Mouse (Mus musculus): ENCODE measurements around the gene Acss2.
A peak's percentile ranks its signal among the peaks of the same experiment; 100 is the strongest.
"Not testable (repeated sequence)": the region's sequence is repeated elsewhere in the genome, so short reads cannot be mapped to it uniquely, and the experiment has no call there.

The Acss2 gene

DNA sequence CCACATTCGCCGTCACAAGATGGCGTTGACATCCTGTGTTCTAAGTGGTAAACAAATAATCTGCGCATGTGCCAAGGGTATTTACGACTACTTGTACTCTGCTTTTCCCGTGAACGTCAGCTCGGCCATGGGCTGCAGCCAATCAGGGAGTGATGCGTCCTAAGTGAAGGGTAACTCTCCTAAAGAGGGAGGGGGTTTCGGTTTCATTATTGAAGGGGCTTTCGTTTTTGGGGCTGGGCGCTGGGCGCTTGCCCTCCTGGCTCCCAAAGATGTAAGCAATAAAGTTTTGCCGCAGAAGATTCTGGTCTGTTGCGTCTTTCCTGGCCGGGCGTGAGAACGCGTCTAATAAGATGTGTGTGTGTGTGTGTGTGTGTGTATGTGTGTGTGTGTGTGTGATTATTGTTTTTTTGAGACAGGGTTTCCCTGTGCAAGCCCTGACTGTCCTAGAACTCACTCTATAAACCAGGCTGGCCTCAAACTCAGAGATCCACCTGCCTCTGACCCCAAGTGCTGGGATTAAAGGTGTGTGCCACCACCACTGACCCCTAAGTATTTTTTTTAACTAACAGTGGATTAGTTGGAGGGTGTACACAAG is 20.8 kb downstream of the Acss2 start:
- not testable (repeated sequence) for DNase-seq (ENCODE audit: low spot score)

GRCm38 (mm10) chr2:155539696-155540095 is 21.9 kb downstream of the Acss2 start:
- no peak for DNase-seq (ENCODE audit: low spot score)

- DNase-seq (ENCODE audit: low spot score) = no peak
Measured at GRCm38 (mm10) chr2:155540822-155541458, 23.2 kb downstream of the Acss2 start.

DNA sequence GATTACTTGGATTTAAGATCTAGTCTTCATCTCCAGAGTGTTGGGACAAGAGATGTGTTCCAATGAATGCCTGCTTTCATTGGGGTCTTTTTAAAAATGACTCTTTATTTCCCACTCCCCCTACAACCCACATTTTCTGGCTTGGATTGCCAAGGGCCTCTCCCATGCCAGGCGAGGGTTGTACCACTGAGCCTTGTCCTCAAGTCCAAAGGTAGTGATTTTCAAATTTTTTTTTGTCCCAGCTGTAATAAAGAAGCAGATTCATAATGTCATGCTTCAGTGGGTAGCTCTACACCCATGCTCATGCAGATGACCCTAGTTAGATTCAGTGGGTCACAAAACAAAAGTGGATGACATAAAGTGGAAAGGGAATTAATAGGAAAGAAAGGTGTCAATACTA is 29.2 kb downstream of the Acss2 start:
- DNase-seq (ENCODE audit: low spot score) = no peak

DNA sequence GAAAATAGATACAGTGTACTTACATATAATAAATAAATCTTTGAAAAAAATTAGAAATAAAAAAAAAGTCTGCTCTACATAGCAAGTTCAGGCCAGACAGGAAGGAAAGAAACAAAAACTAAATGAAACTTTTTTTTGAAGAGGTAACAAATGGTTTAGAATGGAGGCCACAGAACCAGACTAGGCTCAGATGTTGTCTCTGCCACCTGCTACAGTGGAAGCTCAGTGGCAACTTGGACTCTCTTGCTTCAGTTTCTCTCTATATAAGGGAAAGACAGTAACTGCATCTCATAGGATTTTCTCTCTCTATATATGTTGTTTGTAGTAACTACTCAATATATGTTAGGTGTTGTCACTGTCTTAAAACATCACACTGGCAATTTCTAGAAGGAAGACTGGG is 34.6 kb downstream of the Acss2 start:
- no peak for DNase-seq (ENCODE audit: low spot score)

- DNase-seq (ENCODE audit: low spot score) = no peak
Measured at GRCm38 (mm10) chr2:155552949-155553354, 35.2 kb downstream of the Acss2 start.

GRCm38 (mm10) chr2:155554426-155554985 is 36.8 kb downstream of the Acss2 start:
- no peak for DNase-seq (ENCODE audit: low spot score)

GRCm38 (mm10) chr2:155562209-155562608 is 44.5 kb downstream of the Acss2 start:
- DNase-seq (ENCODE audit: low spot score) = no peak

DNA sequence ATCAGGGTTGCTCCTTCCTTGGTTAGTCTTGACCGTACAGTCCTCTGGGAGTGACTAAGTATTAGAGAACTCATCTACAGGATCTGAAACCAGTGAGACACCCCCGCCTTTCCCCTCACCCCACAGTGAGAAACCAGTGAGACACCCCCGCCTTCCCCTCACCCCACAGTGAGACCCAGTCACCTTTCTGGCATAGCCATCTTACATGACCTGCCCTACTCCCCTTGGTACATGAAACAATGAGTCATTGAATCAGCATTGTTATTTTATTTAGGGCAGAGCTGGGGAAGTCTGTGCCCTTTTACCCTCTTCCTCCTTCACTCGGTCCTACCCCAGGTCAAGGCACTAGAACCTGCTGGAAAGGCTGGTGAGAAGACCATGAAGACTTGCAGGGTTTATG is 45.2 kb downstream of the Acss2 start:
- DNase-seq (ENCODE audit: low spot score) = no peak

- DNase-seq (ENCODE audit: low spot score) = no peak
Measured at GRCm38 (mm10) chr2:155567751-155568150, 50.0 kb downstream of the Acss2 start.

DNA sequence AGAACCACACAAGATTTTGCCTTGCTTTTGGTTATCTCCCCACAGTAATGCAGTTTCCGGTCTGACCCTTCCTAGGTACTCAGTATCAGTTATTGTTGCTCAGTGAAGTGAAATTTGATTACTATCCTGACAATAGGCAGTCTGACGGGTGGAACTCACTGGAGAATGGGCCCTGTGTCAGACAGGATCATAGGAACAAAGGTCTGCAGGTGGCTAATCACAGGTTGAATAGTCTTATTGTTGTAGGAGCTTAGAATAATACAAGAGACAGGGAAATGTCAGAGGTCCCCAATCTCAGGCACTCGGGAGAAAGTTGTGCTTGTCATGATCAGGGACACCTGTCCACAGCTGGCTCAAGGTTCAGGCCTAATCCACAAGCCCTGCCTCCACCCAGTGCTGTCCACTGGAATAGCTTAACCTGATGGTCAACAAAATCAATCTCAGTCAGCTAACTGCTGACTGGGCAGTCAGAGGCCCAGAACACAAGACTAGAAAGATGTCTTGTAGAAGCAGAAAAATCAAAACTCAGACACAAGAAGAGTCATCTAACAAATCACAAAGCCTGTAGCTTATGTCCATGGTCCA is 51.6 kb downstream of the Acss2 start:
- DNase-seq (ENCODE audit: low spot score) = no peak

DNA sequence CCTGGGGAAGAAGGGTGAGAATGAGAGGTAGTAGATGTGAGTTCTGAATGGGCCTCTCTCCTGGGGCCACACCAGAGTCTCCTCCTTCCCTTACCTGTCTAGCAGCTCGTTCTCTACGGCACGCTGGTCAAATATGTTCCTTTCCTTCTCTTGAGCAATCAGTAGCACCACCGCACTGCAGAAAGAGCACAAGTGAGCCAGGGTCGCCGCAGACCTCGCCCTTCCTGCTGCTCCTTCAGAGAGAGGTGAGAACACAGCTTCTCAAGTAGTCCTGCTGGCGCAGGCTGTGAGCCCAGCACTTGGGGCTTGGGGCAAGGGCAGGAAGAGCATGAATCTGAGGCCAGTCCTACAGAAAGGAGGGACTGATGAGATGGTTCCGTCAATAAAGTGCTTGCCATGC is 55.3 kb downstream of the Acss2 start:
- DNase-seq (ENCODE audit: low spot score) = no peak

DNA sequence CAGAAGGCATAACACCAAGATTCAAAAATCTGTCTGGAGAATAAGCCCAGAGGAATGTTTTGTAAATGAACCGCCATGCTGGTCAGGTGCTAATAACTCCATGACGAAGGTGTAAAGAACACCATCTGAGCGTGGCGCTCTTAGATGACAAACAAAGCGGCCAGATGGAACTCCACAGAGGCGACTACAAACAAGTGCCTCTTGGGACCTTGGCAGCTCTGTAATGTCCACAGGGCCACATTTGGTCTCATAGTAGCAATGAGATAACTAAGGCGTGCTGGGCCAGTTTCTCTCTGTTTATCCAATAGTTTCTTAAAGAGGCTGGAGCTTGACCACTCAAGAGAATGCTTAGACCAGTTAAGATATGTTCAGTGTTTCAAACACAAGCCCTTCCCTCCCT is 56.2 kb downstream of the Acss2 start:
- DNase-seq (ENCODE audit: low spot score) = no peak

DNA sequence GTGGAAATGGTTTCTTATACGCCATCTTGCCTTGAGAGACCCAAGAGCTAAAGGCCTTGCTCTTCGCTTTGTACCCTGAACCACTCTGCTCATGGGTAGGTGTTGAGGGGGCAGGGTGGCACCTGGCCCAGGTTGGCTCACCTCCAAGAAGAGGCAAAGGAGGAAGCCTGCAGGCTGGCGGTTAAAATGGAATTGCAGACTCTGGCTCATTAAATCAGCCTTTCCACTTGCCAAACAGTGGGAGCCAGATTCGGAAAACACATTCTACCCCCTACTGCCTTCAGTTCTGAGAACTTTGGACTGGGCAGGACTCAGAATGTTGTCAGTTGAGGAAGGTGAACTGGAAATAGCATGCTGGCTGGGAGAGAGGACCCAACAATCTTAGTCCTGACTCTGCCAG is 57.0 kb downstream of the Acss2 start:
- no peak for DNase-seq (ENCODE audit: low spot score)

DNA sequence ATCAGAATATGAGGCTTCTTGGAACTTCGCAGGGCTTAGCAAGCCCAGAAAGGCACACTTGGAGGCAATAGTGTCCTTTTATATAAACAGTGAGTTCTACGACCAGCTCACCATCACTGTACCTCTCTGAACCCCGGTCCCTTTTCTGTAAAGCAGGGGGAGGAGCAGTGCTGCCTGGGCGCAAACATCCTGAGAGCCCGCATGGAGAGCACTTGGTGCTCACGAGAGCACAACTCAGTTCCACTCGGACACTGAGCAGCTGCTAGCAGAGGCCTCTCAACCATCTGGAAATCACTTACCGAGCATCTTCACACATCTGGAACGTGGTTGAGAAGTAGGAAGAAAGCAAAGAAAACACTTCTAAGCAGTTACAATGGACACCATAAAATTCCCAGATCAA is 58.9 kb downstream of the Acss2 start:
- DNase-seq (ENCODE audit: low spot score) = no peak

GRCm38 (mm10) chr2:155580331-155580730 is 62.6 kb downstream of the Acss2 start:
- no peak for DNase-seq (ENCODE audit: low spot score)

- DNase-seq (ENCODE audit: low spot score) = no peak
Measured at GRCm38 (mm10) chr2:155582384-155582995, 64.7 kb downstream of the Acss2 start.

DNA sequence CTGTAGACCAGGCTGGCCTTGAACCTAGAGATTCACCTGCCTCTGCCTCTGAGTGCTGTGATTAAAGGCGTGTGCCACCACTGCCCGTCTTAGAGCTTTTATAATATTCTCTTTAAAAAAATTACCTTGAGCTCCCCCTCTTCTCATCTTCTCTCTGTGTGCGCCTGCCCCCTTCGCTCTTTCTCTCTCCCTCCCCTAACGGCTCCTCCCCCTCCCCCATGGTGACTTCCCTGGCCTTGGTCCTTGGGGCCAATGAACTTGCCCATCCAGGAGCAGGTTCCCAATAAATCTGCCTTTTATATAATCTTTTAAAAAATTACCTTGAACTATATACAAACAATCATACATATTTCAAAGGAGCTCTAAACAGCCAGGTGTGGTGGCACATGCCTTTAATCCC is 65.2 kb downstream of the Acss2 start:
- DNase-seq (ENCODE audit: low spot score) = no peak

DNA sequence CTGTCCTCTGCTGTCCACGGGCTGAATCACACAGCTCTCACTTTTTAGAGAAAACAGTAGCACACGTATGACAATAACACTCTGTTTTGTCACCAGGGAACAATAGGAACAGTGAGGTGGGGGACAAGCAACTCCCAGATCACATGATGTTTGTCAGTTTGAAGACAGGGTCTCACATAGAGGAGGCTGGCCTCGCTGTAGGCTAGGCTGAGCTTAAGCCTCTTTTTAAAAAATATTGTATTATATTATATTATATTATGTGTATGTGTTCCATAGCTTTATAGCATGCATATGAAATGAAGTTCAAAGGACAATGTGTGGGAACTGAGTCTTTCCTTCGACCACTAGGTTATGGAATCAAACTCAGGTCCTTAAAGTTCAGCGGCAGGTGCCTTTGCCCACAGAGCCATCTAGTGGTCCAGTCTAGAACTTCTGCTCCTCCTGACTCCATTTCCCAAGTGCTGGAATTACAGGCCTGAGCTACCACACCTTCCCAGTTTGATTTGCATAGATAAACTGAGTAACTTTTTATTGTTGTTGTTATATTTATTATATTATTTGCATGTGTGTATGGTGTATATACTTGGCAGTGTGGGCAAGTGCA is 66.3 kb downstream of the Acss2 start:
- DNase-seq (ENCODE audit: low spot score) = peak; percentile 27

GRCm38 (mm10) chr2:155585082-155585481 is 67.3 kb downstream of the Acss2 start:
- no peak for DNase-seq (ENCODE audit: low spot score)

DNA sequence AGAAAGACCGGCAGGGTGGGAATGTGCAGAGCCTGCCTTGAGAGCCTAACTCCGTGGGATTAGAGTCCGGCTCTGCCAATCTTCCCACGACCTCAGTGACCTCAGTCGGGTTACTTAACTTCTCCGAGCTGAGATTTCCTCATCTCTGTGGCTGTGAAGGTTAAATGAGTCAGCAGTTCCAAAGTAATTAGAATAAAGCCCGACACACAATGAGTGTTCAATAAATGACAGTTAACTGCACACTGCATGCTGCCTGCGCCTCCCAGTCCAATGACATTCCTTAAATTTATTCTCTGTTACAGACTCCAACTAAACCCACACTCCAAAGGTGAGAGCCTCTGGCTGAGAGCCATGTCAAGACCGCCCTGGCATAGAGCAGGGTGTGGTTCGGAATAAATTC is 67.7 kb downstream of the Acss2 start:
- no peak for DNase-seq (ENCODE audit: low spot score)

GRCm38 (mm10) chr2:155588136-155588535 is 70.4 kb downstream of the Acss2 start:
- DNase-seq (ENCODE audit: low spot score) = no peak

DNA sequence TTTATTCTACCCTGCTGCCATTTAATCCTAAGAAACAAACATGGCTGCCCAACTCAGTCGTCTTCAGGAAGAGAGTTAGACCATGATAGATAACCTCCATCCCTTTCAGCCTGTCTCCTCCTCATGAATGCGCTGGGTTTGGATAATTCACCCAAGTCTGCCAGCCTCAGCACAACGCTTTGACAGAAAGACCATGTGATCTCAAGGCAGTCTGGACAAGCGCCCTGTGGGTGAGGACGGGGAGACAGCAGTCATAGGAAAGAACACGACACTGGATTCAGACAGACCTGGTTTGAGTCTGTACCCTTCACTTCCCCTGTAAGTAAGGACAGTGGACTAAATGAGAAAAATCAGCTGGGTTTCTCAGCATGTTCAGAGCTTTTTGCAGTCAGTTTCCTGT is 71.8 kb downstream of the Acss2 start:
- DNase-seq (ENCODE audit: low spot score) = no peak
